Mouse (Mus musculus) heart, postnatal 10 days (tissue): ENCODE results near the gene Mta1. TPM values are rescaled to one million over a fixed set of nuclear protein-coding genes. Genes with fewer than 3 reads are reported as not detected.
A peak's percentile ranks its signal among the peaks of the same experiment; 100 is the strongest.

Source experiments
- DNase-seq, 2 experiments: peaks; one replicate each; pipeline ENCODE4 v3.0.0; 2021
- intact Hi-C: fragments of 180-260 bp; cut with DNase I; formaldehyde crosslinking; loops from one replicate; pipeline ENCODE4 v1.15.1; 2025
- microRNA-seq, 2 experiments: library from miRNA; unstranded; fragments of <30 nt; microRNA quantifications; one replicate each; pipeline ENCODE4 v1.2.0; 2022
- total RNA-seq, 2 experiments: library from RNA; stranded (reverse); gene quantifications; 2 replicates each; pipeline ENCODE4 v1.2.3; 2021

Gene Mta1
- total RNA-seq, 2 experiments from 2014 or later, result 50.1 TPM

GRCm38 (mm10) chr12:113168031-113168536, 70.0 kb downstream of the Mta1 start:
- DNase-seq, result peak in 1 of 2 experiments; percentile 1
- intact Hi-C loops, result no loop called here

- DNase-seq, result no peak
- intact Hi-C loops, result no loop called here
Measured at GRCm38 (mm10) chr12:113176960-113177725, 79.1 kb downstream of the Mta1 start.

DNA sequence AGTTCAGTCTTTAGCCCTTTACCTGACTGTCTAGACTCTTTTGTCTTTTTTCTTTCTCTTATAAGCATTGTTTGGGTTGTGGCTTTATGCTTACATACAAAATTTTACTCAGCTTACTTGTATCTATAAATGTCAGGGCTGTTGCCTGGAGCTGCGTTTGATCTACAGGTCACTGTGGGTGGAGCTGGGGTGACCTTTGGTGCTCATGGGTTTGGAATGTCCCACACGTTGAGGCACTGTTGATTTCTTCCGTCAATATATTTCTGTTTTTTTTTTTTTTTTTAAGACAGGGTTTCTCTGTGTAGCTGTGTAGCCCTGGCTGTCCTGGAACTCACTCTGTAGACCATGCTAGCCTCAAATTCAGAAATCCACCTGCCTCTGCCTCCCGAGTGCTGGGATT, 82.9 kb downstream of the Mta1 start:
- no peak for DNase-seq
- intact Hi-C loops, result no loop called here

GRCm38 (mm10) chr12:113184945-113185344, 86.9 kb downstream of the Mta1 start:
- intact Hi-C loops, result no loop called here
- no peak for DNase-seq

- DNase-seq, result peak in 1 of 2 experiments; percentile 18
- intact Hi-C loops, result no loop called here
Measured at GRCm38 (mm10) chr12:113185442-113186291, 87.6 kb downstream of the Mta1 start, which contains the start of gene Tmem121. Gene Tmem121, plus strand, starts transcription at chr12:113185930.

DNA sequence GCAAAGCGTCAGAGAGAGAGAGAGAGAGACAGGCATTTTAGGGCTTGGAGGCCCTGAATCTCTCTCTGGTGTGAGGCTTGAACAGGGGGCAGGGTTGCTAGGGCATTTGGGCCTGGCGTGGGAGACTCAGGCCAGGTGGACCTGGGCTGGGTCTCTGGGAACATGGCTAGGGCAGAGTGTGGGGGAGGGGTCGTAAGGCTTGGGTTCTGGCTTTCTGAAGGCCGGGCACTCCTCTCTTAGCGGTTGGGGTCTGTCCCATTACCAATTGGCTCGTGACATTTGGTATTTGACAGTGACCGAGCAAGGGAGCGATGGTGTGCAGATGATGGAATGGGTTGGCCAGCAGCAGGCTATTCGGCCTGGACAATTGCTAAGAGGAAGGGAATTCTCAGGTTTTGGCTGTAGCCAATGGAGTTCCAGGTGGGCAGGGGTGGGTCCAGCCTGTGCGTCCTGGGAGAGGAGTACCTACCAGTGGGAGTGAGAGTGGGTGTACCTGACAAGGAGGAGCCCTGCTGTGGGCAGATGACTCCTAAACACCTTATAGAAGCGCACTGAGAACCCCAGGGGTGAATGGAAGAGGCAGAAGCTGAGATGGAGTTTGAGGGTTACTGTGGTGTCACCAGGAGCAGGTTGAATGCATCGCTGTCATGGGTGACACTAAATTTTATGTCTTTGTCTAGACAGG, 88.4 kb downstream of the Mta1 start:
- intact Hi-C loops, result no loop called here
- DNase-seq, result no peak

Small RNA genes lying within 50 kb of the gene (microRNA-seq; reads per million reads assigned to microRNA genes)
- gene Gm44471, result 0 reads per million in 2 experiments

Other genes starting within 250 kb of the Mta1 start
- gene Gpr132, start 230.1 kb upstream of the Mta1 start, total RNA-seq, result under 1 TPM; 0.17 to 0.19 TPM
- gene Jag2, start 168.5 kb upstream of the Mta1 start, total RNA-seq, result 10 to 100 TPM; 36.1 to 38.5 TPM
- 10 to 100 TPM; 11.7 to 11.8 TPM for gene Nudt14, start 156.2 kb upstream of the Mta1 start, total RNA-seq
- 10 to 100 TPM; 22.9 to 24.5 TPM for gene Btbd6, start 121.8 kb upstream of the Mta1 start, total RNA-seq
- 10 to 100 TPM; 29.3 to 35.8 TPM for gene Brf1, start 97.6 kb upstream of the Mta1 start, total RNA-seq
- 10 to 100 TPM; 29.3 to 30.4 TPM for gene Pacs2, start 83.8 kb upstream of the Mta1 start, total RNA-seq
- gene Tex22, start 23.8 kb upstream of the Mta1 start, total RNA-seq, result under 1 TPM in 1 of 2 experiments, not detected in 1; 0.41 TPM
- gene Crip2, start 42.0 kb downstream of the Mta1 start, total RNA-seq, result 1,000 to 10,000 TPM; 1,259 to 1,405 TPM
- gene Crip1, start 48.0 kb downstream of the Mta1 start, total RNA-seq, result 100 to 1,000 TPM; 260 to 267 TPM
- 1 to 10 TPM; 2.5 to 2.8 TPM for gene Tedc1, start 58.1 kb downstream of the Mta1 start, total RNA-seq
- under 1 TPM; 0.43 to 0.97 TPM for gene Tmem121, start 87.7 kb downstream of the Mta1 start, total RNA-seq